Mouse (Mus musculus): ENCODE results near the gene Lif.
A peak's percentile ranks its signal among the peaks of the same experiment; 100 is the strongest.

Gene Lif

DNA sequence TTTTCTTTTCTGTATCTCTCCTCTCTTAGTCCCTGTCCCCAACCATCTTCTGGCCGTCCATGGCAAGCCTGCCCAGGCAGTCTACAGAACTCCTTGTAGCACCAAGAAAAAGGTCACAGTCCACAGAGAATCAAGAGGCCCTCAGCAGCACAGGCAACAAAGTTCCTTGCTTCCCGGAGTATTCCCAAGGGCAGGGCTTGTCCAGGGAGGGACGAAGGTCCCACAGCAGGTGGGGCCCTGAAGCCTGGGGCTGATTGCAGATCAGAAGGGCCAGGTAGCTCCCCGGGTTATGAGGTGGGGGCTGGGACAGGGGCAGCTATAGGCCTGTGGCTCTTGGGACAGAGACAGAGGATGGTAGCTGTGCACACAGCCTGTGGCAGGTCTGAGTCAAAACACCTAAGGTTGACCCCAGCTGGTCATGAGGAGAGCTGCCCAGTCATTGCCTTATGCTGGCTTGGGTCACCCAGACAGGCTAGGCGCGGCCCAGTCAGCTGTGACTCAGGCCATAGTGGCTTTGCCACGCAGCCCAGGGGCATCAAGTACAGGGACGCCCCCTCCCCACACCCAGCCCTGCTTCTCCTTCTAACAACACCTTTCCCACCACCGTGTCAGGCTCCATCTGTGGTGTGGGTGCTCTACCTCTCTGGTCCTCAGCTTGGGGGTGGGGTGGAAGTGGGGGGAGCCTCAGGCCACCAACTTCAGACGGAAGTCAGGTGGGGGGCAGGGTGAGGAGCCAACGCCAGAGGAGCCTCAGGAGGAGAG is at the start of gene Lif:
Lif (plus strand) TSS at position 712 of the 762 bp plus-strand sequence.
- no peak for DNase-seq (ENCODE audit: low spot score in 2 of 2)

DNA sequence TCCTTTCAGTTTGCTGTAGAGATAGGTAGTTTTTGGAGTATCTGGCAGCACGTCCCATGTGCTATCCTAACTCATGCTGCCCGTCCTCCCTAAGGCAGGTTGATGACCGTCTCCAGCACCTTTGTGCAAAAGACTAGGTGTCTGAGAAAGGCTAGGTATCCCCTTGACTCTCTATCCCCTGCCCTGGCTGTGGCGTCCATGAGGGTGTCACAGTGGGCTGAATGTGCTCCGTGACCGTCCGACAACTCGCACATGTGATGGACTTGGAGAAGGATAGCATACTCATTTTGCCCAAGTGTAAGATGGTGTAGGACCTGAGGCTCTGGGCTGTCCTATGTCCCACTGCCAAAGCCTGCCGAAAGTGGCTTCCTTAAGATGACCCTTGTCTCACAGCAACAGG is 49.7 kb upstream of the Lif start:
- DNase-seq (ENCODE audit: low spot score in 2 of 2), result no peak

DNA sequence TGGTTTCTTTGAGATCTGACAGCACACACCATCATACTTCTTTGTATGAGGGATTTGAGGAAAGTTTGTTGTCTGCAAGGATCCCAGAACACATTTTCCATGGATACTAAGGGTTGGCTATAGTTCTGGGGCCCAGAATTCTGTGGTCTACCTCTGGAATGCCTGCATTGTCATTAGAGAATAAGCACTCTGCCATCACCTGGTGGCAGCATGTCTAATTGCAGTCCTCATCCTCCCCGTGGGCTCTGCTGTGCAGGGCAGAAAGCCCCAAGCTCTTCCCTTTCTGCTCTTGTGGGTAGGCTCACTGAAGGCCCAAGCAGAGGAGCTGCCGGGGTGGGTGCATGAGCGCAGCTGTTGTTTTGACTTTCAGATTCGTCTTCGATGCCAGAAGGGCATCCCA is 47.8 kb upstream of the Lif start:
- DNase-seq (ENCODE audit: low spot score in 2 of 2), result no peak

DNA sequence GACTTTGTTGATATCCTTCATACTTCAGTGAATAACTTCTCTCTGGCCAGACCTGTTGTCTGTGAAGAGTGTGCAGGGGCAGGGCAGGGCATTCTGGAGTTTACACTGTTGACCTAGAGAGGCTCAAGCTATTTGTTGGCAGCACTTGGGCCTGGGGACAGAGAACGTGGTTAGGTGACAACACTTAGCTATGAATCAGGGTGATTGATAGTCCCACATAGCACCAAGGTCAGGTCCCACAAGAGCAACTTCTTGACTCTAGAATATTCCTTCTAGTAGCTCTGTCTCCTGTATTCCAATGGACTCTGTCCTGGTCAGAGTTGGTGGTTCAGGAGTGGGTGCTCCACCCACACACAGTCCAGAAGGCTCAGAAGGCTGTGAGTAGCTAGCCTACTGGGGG is 46.6 kb upstream of the Lif start:
- no peak for DNase-seq (ENCODE audit: low spot score in 2 of 2)

DNA sequence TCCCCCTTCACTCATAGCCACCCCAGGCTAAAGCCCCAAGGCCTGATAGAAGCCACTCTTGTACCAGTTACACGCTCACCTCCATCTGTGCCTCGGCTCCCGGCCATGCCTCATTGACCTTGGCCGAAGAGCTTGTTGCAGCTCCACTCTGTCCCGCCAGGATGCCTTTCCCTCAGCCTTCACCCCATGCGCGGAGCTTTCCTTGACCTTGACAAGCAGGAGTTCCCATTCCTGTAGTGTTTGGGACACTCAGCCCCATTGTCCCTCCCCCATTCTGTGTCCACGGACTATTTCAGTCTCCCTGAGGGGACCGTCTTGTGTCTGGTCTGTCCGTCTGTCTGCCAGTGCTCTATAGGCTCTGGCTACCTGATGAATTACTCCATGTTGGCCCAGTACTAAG is 44.2 kb upstream of the Lif start:
- no peak for DNase-seq (ENCODE audit: low spot score in 2 of 2)

DNA sequence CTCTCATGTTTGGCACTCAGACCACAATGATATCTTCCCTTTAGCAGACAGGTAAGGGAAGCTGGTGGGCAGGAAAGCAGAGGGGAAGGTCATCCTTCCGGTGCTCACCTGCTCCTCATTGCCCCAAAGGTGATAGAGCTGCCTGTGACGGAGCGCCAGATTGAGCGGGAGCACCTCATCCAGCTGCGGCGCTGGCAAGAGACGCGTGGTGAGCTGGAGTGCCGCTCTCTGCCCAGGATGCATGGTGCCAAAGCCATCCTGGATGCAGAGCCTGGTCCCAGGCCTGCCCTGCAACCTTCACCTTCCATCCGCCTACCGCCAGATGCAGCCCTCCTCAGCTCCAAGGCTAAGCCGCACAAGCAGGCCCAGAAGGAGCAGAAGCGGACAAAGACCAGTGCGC is 42.8 kb upstream of the Lif start:
- no peak for DNase-seq (ENCODE audit: low spot score in 2 of 2)

DNA sequence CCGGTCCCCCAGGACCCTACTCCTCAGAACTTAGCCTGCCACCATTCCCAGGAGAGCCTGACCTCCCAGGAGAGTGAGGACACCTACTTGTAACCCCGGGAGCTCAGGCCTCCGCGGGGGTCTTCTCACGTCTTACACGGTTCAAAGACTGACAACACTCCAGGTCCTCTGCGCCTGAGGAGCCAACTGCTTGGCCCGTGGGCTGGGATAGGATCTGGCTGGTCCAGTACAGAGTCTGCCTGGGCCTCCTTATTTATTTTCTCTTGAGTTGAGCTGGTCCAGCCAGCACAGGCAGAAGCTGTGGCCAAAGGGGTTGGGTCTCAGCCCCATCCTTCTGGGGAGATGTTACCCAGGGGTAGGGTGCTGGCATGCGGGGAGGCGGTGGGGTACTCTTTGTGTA is 42.3 kb upstream of the Lif start:
- DNase-seq (ENCODE audit: low spot score in 2 of 2), result no peak

DNA sequence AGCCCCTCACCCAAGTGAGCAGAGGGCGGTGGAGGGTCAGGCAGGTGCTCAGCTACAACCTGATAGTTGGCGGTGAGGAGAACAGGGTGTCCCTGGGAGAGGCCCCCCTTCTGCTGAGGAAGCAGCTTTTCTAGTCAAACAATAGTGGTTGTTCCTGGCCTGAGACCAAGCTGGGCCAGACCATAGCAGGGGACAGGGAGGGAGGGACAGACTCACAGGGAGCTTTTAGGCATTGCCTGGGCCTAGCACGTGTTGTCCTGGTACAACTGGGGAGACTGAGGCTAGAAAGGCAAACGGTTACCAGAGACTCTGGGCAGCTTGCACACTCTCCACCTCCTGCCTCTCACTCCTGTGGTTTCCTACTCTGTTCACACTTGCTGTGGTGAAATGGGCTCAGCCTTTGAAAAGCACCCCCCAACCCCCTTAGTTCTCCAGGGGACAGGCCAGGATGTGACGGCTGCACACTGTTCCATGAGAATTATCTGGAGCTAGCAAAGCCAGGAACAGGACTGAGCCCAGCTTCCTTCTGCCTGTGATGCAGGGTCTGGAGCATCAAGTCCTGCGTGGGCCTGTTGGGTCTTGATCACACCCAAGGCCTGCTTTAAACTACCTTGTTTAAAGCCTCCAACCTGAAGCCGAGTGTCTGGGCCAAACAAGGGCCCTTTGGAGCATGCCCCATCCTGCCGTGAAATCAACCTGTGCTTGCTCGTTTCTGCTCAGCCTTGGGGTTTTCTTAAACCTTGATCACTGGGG is 40.9 kb upstream of the Lif start:
- peak; percentile 50 to 65 for DNase-seq (ENCODE audit: low spot score in 2 of 2)

DNA sequence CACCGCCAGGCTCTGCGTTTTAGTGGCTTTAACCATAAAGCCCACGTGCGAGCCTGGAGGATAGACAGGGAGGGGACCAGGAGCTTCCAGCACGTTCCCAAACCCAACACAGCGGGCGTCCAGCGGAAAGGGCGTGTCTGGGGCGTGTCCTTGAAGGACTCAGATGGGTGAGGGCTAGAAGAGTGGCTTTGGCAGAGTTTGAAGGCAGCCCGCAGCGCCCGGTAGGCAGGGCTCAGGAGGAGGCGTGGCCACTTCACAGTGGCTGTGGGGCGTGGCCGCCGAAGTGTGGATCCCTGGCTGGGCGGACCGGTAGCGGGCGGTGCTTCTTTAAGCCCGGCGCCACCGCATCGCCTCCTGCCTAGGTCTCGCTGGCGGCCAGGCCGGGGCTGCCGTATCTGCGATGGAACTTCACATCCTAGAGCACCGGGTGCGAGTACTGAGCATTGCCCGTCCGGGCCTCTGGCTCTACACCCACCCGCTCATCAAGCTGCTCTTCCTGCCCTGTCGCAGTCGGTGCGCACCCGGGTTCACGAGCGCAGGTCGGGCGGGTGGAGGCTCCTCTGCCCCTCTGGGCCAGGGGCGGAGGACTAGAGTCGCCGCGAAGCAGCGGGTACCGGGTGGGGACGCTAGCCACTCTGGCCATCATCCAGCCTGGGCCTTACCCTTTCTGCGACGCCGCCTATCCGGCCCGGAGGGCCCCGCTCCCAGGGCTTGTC is 39.3 kb upstream of the Lif start, which contains the start of gene Castor1:
Castor1 (plus strand) TSS at position 312 of the 716 bp plus-strand sequence.
- peak; percentile 74 to 75 for DNase-seq (ENCODE audit: low spot score in 2 of 2)

DNA sequence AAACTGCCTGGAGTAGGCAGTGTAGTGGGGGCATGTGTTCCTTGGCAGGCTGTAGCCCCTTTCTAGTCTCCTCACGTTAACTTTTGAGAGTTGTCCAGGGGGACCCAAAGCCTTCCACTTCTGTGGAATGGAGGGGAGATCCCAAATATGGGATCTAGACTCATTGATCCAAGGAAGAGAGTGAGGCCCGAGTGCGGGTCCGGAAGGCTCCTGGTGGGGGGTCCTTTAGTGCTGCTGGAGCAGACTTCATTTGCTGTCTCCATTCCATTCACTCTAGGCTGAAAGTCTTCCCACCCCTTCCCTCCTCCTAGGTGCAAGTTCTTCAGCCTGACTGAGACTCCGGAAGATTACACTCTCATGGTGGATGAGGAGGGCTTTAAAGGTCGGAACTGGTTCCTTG is 38.7 kb upstream of the Lif start:
- no peak for DNase-seq (ENCODE audit: low spot score in 2 of 2)

DNA sequence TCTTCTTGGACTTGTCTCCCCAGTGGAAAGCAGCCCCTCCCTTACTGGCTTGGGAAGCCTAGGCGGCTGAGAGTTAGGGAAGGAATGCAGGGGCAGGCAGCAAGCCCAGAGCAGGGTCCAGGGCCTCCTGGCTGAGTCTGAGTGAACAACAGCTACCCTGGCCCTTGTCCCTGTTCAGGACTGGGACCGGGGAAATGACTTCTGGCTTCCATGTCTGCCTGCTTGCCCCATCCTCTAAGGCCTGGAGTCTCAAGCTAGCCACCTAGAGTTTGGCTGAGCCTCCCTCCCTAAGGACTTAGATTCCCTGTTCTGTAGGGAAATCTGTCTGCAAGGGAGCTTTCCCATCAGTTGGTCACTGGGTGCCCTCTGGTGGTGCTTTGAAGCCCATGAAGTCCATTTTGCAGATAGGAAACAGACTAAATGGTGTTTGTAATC is 38.0 kb upstream of the Lif start:
- peak; percentile 83 for DNase-seq (ENCODE audit: low spot score in 2 of 2)

DNA sequence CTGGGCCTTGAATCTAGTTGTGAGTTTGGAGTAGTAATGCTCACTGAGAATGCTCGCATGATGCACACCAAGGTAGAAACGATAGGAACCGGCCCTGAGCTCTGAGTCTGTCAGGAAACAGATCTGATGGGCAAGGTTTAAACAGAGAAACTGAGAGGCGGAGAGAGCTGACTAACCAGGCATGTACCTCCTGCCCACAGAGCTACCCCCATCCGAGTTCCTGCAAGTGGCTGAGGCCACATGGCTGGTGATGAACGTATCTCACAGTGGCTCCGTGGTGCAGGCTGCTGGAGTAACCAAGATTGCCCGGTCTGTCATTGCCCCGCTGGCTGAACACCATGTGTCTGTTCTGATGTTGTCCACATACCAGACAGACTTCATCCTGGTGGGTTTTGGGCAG is 37.4 kb upstream of the Lif start:
- no peak for DNase-seq (ENCODE audit: low spot score in 2 of 2)

DNA sequence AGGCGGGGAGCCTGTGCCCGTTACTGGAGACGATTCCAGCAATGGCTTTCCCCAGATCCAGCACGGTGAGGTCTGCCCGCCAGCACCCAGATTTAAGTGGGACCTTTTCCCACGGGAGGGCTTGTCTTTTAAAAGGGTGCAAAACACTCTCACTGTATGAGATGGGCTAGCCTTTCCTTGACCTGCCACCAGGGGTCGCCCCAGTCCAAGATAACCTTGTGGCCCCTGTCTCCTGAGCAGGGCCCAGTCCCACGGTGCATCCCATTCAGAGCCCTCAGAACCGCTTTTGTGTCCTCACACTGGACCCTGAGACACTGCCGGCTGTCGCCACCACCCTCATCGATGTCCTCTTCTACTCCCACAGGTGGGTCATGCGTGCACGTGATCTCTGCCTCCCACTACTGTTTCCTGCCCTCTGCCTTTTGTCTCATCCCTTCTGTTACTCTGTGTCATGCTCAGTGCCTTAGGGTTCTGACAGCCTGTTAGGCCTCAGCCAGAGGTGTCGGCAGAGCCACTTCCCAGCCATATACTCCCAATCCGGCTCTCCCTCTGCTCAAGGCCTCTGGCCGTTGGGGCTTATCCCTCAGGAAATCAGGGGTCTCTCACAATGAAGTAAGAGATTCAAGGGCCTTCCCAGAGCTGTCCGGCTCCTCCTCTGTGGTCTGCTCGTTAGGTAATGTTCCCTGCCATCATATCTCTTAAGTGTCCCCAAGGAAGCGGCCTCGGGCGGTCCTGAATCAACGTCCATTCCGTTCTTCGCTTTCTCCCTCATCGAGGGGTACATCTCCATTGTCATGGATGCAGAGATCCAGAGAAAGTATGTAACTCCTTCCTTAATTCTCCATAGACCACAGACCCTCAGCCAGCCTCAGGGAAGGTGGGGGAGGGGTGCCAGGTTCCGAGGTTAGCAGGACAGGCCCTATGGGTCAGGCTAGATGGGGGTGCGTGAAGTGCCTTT is 36.6 kb upstream of the Lif start:
- peak; percentile 57 to 73 for DNase-seq (ENCODE audit: low spot score in 2 of 2)

DNA sequence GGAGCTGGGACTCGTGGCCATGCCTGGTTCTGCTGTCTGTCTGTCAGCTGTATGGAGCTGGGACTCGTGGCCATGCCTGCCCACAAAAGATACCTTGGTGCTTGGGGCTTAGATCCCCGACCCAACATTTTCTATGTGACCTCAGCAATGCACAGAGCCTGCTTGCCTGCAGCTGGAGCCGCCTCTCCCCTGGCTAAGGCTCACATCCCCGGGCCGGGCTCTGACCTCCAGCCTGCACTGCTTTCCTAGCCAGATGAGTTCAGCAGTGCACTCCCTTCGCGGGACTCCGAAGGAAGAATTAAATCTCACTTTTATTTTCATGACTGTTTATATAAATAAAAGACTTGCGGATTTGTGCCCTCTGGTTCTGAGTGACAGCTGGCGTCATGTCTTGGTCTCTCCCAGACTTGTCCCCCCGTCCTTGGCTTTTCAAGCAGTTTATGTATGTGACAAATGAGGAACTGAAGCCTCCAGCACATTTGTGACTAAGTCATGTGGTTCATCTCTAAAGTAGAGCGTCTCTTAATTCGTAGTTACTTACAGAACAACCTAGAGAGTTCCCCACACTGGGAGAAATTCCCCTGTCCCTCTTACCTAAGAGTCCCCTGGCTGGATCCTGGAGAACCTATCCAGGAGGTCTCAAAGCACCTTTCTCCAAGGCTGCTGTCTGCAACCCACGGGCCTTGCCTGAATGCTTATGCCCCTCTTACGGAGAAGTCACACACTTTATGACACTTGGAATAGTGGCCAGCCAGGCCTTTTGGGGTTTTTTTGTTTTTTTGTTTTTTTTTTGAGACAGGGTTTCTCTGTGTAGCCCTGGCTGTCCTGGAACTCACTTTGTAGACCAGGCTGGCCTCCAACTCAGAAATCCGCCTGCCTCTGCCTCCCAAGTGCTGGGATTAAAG is 35.1 kb upstream of the Lif start:
- no peak for DNase-seq (ENCODE audit: low spot score in 2 of 2)

DNA sequence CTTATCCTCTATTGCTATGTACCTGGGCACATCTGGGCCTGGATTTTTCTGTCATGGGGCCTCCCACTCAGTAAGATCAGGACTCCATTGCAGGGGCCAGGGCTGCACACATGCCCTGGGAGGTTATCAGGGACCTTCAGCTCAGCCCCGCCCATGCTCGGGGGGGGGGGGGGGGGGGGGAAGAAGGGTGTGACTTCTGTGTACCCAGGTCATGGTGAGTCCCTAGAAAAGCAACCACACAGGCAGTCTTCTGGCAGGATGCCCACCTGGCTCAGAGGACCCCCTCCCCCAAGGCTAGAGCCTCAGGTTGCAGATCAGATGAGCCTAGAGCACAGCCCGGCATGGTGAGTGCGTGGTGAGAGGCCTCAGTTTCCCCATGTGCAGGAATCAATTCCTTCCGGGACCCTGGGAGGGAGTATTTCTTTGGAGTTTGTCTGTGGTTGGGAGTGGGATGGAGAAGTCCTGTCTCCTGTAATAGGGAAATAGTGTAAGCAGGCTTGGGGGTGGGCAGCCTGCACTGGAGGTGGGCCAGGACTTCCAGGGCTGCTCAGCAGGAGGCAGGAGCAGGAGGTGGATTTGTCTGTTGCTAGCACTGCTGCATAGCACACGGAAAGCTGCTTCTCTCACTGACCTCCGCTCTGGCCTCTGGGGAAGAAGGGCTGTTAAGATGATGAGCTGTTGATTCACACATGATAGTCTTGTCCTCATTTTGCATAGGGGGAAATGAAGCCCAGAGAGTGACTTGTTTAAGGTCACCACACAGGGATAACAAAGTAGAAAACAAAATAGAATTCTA is 33.8 kb upstream of the Lif start:
- DNase-seq (ENCODE audit: low spot score in 2 of 2), result no peak

DNA sequence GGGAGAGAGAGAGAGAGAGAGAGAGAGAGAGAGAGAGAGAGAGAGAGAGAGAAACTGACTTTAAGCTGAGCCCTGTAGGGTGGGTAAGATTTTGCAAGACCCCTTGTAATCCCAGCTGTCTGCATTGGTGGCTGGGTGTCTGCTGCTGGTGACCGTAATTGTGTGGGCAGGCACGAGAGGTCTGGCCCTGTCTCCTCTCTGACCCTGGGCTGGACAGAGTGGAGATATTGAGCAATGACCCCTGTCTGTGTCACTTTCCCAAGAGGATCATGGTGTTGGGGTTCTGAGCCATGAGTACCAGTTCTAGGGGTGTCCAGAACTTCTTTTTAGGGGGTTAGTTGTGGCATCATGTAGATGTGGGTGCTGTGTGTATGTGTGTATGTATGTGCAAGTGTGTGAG is 33.1 kb upstream of the Lif start:
- DNase-seq (ENCODE audit: low spot score in 2 of 2), result no peak

DNA sequence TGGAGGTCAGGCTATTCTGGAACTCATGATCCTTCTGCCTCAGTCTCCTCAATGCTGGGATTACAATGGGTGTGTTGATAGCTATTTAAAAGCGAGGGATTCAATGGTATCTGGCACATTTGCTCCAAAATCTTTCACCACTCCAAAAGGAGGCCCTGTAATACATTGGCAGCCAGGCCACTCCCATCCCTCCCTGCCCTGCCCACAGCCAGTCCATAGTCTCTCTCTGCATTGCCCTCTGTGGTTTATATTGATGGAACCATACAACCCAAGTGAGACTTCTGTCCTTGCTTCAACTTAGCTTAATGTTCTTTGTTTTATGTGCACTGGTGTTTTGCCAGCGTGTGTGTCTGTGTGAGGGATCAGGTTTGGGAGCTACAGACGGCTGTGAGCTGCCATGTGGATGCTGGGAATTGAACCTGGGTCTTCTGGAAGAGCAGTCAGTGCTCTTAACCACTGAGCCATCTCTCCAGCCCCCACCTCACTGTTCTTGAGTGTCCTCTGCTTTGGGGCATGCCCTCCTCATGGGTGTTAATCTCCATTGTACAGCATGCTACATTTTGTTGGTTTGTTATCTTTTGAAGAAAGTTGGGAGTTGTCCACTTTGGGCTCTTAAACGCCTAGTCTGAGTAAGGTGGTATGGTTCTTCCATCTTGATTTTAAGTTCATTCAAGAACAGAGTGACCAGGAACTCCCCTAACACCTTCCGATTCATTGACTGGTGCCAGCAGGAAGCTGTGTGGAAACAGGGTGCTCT is 30.6 kb upstream of the Lif start:
- DNase-seq (ENCODE audit: low spot score in 2 of 2), result no peak

DNA sequence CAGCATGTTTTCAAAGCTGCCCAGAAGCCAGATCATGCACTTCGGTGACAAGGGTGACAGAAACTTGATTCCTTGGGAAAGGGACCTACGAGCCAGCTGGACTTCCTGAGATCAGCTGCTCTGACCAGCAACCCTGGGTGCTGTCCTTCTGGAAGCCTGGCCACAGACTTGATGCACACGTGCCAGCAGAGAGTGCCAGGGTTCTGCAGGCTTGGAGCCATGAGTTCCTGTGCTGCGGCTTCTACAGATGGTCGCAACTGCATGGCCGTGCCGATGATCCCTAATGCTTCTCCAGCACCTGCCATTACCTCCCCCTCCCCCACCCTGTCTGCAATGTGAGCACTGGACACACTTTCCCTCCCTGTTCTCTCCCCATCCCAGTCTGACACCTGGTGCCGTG is 28.9 kb upstream of the Lif start:
- DNase-seq (ENCODE audit: low spot score in 2 of 2), result peak; percentile 54 to 56

DNA sequence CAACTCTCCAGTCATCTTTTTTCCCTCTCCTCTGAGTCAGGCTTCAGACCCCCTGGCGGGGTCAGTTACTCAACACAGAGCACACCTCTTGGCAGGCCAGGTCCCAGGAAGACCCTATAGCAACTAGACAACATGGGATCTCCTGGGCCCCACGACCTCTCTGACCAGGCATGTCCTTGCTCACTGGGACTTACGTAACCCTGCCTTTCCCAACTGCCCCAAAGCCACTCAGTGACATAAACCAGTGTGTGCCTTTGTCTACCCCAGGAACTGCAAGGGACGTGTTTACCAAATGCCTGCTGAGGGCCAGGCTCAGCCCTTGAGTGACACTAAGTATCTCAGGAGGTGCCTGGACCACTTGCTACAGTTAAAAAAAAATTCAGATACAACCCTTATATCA is 27.5 kb upstream of the Lif start:
- no peak for DNase-seq (ENCODE audit: low spot score in 2 of 2)

Data from right cerebral cortex, postnatal 10 days (tissue).